Mouse (Mus musculus): ENCODE results near the gene Parvg. TPM values are rescaled to one million over a fixed set of nuclear protein-coding genes. Genes with fewer than 3 reads are reported as not detected.

Gene Parvg
- polyA plus RNA-seq, 1 experiment from 2014 or later: 1.0 TPM

DNA sequence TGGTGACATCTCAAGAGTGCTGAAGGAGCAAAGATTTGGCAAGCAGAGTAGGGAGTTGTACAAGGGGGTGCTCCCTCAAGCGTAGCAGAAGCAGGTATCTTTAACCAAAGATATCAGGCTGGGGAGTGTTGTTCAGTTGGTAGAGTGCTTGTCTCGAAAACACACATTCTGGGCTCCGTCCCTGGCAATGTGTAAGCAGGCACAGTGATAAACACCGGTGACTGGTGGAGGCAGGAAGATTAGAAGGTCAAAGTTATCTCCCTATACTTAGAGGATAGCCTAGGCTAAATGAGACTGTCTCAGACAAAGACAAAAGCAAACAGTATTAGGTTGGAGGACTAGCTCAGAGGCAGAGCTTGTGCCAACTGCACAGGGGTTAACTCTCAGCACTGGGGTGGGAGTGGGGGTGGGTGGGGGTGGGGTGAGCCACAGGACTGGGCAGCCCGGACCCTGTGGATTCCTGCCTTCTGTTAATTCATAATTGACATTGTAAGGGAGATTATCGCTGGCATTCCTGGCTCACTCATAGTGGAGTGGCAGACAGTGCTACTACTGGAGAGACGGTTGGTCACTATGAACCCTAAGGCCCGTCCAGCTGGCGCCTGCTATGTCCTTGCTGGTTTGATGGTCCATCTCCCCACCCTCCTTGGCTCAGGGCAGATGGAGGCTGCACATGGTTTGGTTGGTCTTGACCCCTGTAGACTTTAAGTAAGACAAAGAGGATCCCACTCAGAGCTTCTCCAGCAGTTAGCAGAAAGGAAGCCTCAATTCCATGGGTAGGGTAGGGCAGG is 12.3 kb upstream of the Parvg start:
- H3K9ac ChIP-seq (replicated peaks): no peak overlapping the region
- no peak for ATAC-seq (replicated peaks)
- H3K36me3 ChIP-seq: no peaks in the 10 kb centered on the region
- H3K4me3 ChIP-seq: no peak overlapping the region
- H3K4me2 ChIP-seq (replicated peaks): no peak overlapping the region
- H3K27me3 ChIP-seq: no peaks in the 10 kb centered on the region
- peaks cover 42% of the 10 kb centered on the region for H3K4me1 ChIP-seq
- H3K27ac ChIP-seq (replicated peaks): no peak overlapping the region
- WGBS: 78% methylated on average over 9 of the region's 9 CpGs
- H3K9me3 ChIP-seq: no peaks in the 10 kb centered on the region

- Histone ChIP-seq H3K9ac (replicated peaks) (no peak overlapping the region), H3K4me2 (replicated peaks) (no peak overlapping the region), H3K27me3 (no peaks in the 10 kb centered on the region), H3K27ac (replicated peaks) (no peak overlapping the region), H3K36me3 (no peaks in the 10 kb centered on the region), H3K4me3 (no peak overlapping the region), H3K4me1 (peaks cover 42% of the 10 kb centered on the region), H3K9me3 (no peaks in the 10 kb centered on the region)
- WGBS: 56% methylated on average over 9 of the region's 10 CpGs
- ATAC-seq (replicated peaks): no peak
These were observed 10.8 kb upstream of the Parvg start for GRCm38 (mm10) chr15:84312878-84313565.

- WGBS: 31% methylated on average over 9 of the region's 9 CpGs
- ATAC-seq (replicated peaks): no peak
- no peaks in the 10 kb centered on the region for H3K9me3 ChIP-seq
- H3K9ac ChIP-seq (replicated peaks): no peak overlapping the region
- no peak overlapping the region for H3K4me3 ChIP-seq
- H3K4me1 ChIP-seq: peaks cover 42% of the 10 kb centered on the region
- no peaks in the 10 kb centered on the region for H3K27me3 ChIP-seq
- no peak overlapping the region for H3K27ac ChIP-seq (replicated peaks)
- H3K36me3 ChIP-seq: no peaks in the 10 kb centered on the region
- H3K4me2 ChIP-seq (replicated peaks): no peak overlapping the region
These were observed 10.3 kb upstream of the Parvg start for GRCm38 (mm10) chr15:84313566-84313878.

- Histone ChIP-seq H3K36me3 (no peaks in the 10 kb centered on the region), H3K9me3 (no peaks in the 10 kb centered on the region), H3K4me1 (peaks cover 34% of the 10 kb centered on the region), H3K9ac (replicated peaks) (peak overlapping the region; percentile 15; the same call in 1 of the 2 replicates), H3K27ac (replicated peaks) (peak overlapping the region; percentile 37; the same call in 1 of the 2 replicates), H3K4me3 (no peak overlapping the region), H3K4me2 (replicated peaks) (no peak overlapping the region), H3K27me3 (no peaks in the 10 kb centered on the region)
- ATAC-seq (replicated peaks): no peak
- WGBS: 18% methylated on average over 18 of the region's 18 CpGs
These were observed 9.3 kb upstream of the Parvg start for GRCm38 (mm10) chr15:84314420-84315080.

- 52% methylated on average over 15 of the region's 15 CpGs for whole genome bisulfite sequencing
- Histone ChIP-seq H3K4me3 (no peak overlapping the region), H3K4me2 (replicated peaks) (no peak overlapping the region), H3K9me3 (no peaks in the 10 kb centered on the region), H3K27ac (replicated peaks) (peak overlapping the region; percentile 40), H3K36me3 (no peaks in the 10 kb centered on the region), H3K4me1 (peaks cover 28% of the 10 kb centered on the region), H3K27me3 (no peaks in the 10 kb centered on the region), H3K9ac (replicated peaks) (no peak overlapping the region)
- no peak for ATAC-seq (replicated peaks)
These were observed 8.4 kb upstream of the Parvg start for GRCm38 (mm10) chr15:84315276-84316046.

- Histone ChIP-seq H3K36me3 (no peaks in the 10 kb centered on the region), H3K4me2 (replicated peaks) (no peak overlapping the region)
- 95% methylated on average over 4 of the region's 4 CpGs for WGBS
These were observed 4.4 kb upstream of the Parvg start for GRCm38 (mm10) chr15:84319393-84319792.

DNA sequence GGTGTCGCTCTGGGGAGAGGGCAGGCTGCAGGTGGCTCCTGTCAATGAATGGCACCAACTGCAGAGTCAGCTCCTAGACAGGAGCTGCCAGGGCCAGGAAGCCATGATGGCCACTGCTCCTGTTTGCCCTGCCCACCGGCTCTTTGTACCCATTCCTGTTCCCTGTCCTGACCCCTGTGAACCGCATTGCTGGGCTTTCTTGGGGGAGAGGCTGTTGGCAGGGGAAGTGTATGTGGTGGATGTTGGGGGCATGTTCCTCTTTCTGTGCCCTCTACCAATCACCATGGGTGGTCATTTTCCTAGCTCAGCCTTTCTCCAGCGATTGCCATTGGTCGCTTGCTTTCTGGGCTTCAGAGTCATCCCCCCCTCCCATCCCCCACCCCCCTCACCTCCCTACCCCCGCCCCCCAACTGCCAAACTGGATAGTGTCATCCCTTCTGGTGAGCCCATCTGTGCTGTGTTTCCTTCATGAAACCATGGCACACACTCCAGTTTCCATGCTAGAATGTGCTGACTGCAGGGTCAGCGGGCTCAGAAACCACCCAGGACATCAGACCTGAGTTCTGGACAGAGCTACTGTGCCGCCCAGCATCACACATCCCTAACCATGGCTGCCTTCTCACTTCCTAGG is 2.2 kb upstream of the Parvg start:
- H3K9ac ChIP-seq (replicated peaks): no peak overlapping the region
- H3K27me3 ChIP-seq: no peaks in the 10 kb centered on the region
- no peak overlapping the region for H3K27ac ChIP-seq (replicated peaks)
- H3K4me1 ChIP-seq: peaks cover 8% of the 10 kb centered on the region
- H3K4me3 ChIP-seq: no peak overlapping the region
- no peak for ATAC-seq (replicated peaks)
- H3K9me3 ChIP-seq: no peaks in the 10 kb centered on the region
- no peak overlapping the region for H3K4me2 ChIP-seq (replicated peaks)
- H3K36me3 ChIP-seq: no peaks in the 10 kb centered on the region
- WGBS: 72% methylated on average over 7 of the region's 8 CpGs

More at GRCm38 (mm10) chr15:84319393-84319792, 4.4 kb upstream of the Parvg start:
- Histone ChIP-seq H3K9ac (replicated peaks) (no peak overlapping the region), H3K4me1 (peaks cover 20% of the 10 kb centered on the region), H3K27ac (replicated peaks) (no peak overlapping the region), H3K4me3 (no peak overlapping the region), H3K27me3 (no peaks in the 10 kb centered on the region), H3K9me3 (no peaks in the 10 kb centered on the region)
- no peak for ATAC-seq (replicated peaks)

- ATAC-seq (replicated peaks): no peak
- Histone ChIP-seq H3K9me3 (no peaks in the 10 kb centered on the region), H3K4me1 (peaks cover 8% of the 10 kb centered on the region), H3K9ac (replicated peaks) (no peak overlapping the region), H3K27ac (replicated peaks) (no peak overlapping the region), H3K36me3 (no peaks in the 10 kb centered on the region), H3K4me3 (no peak overlapping the region), H3K27me3 (no peaks in the 10 kb centered on the region), H3K4me2 (replicated peaks) (no peak overlapping the region)
- WGBS: 68% methylated on average over 8 of the region's 8 CpGs
These were observed 1.2 kb downstream of the Parvg start for GRCm38 (mm10) chr15:84324870-84325553.

GRCm38 (mm10) chr15:84325736-84326135 is 1.9 kb downstream of the Parvg start:
- Histone ChIP-seq H3K4me1 (peaks cover 8% of the 10 kb centered on the region), H3K27ac (replicated peaks) (no peak overlapping the region), H3K4me3 (no peak overlapping the region), H3K9ac (replicated peaks) (no peak overlapping the region), H3K27me3 (no peaks in the 10 kb centered on the region), H3K9me3 (no peaks in the 10 kb centered on the region), H3K4me2 (replicated peaks) (no peak overlapping the region), H3K36me3 (no peaks in the 10 kb centered on the region)
- WGBS: 55% methylated on average over 12 of the region's 12 CpGs
- no peak for ATAC-seq (replicated peaks)

DNA sequence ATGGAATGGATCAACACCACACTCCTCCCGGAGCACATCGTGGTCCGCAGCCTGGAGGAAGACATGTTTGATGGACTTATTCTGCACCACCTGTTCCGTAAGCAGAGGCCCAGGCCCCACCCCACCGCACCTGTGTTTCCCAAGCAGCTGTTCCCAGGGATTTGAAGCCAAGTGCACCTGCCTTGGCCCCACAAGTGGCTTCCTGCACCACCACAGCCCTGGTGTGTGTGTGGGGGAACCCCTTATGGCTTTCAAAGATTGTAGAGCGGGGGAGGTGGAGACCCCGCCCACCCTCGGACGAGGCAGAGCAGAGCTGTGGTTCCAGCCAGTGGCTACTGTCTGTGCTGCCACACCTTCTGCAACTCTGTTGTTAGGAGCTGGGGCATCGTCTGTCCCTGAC is 5.0 kb downstream of the Parvg start:
- Histone ChIP-seq H3K9ac (replicated peaks) (no peak overlapping the region), H3K4me2 (replicated peaks) (no peak overlapping the region), H3K9me3 (no peaks in the 10 kb centered on the region), H3K4me3 (no peak overlapping the region), H3K36me3 (no peaks in the 10 kb centered on the region), H3K27me3 (no peaks in the 10 kb centered on the region), H3K4me1 (no peaks in the 10 kb centered on the region), H3K27ac (replicated peaks) (no peak overlapping the region)
- no peak for ATAC-seq (replicated peaks)
- 85% methylated on average over 10 of the region's 10 CpGs for WGBS

DNA sequence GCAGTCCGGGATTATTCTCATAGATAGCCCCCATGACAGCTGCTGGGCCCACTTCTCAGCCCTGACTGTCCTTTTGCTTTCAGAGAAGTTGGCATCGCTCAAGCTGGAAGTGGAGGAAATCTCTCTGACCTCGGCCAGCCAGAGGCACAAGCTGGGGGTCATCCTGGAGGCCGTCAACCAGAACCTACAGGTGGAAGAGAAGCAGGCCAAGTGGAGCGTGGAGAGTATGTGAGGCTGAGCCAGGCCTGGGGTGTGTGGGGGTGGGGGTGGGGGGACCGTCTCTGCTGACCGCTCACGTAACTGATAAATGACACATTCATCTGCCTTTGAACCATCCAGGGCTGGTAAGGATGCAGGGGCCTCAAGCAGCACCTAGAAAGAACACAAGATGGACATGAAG is 6.1 kb downstream of the Parvg start:
- ATAC-seq (replicated peaks): no peak
- 91% methylated on average over 8 of the region's 8 CpGs for WGBS
- no peak overlapping the region for H3K27ac ChIP-seq (replicated peaks)
- no peak overlapping the region for H3K4me2 ChIP-seq (replicated peaks)
- H3K27me3 ChIP-seq: no peaks in the 10 kb centered on the region
- H3K9me3 ChIP-seq: no peaks in the 10 kb centered on the region
- no peak overlapping the region for H3K9ac ChIP-seq (replicated peaks)
- H3K4me1 ChIP-seq: no peaks in the 10 kb centered on the region
- H3K36me3 ChIP-seq: no peaks in the 10 kb centered on the region
- no peak overlapping the region for H3K4me3 ChIP-seq

All from forebrain, embryonic 15.5 days (tissue).